Mouse (Mus musculus) subcutaneous adipose tissue, adult 2 months (tissue): ENCODE data around the gene Scgb3a1. TPM values are rescaled to one million over a fixed set of nuclear protein-coding genes. Genes with fewer than 3 reads are reported as not detected.

ENCODE experiments used
- polyA plus RNA-seq: library from polyadenylated mRNA; depleted of rRNA; stranded (reverse); fragments of >200 nt; gene quantifications from 2 replicates; pipeline ENCODE4 v1.2.3, GENCODE M21; 2012; ENCODE audit warnings: low replicate concordance; rRNA removed

Scgb3a1 gene
- 1.1 and 2.2 TPM in 2 replicates for polyA plus RNA-seq

DNA sequence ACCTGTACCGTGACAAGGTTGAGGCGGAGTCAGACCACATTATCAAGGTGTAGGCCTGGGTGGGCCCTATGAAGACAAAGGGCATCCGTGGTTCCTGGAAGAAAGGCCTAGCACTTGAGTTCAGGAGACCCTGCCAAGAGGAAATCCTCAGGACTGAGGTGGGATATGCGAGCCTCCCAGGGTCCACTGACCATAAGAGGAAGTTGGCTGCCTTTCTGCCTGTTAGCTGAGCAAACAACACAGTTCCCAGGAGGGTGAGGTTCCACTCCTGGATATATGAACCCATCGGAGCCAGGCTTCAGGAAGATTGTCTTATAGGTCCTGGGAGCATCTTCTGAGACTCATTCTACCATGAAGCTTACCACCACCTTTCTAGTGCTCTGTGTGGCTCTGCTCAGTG lies at the start of gene Scgb3a1:
Gene Scgb3a1 (plus strand): TSS at position 301 of the 400 bp plus-strand sequence.

DNA sequence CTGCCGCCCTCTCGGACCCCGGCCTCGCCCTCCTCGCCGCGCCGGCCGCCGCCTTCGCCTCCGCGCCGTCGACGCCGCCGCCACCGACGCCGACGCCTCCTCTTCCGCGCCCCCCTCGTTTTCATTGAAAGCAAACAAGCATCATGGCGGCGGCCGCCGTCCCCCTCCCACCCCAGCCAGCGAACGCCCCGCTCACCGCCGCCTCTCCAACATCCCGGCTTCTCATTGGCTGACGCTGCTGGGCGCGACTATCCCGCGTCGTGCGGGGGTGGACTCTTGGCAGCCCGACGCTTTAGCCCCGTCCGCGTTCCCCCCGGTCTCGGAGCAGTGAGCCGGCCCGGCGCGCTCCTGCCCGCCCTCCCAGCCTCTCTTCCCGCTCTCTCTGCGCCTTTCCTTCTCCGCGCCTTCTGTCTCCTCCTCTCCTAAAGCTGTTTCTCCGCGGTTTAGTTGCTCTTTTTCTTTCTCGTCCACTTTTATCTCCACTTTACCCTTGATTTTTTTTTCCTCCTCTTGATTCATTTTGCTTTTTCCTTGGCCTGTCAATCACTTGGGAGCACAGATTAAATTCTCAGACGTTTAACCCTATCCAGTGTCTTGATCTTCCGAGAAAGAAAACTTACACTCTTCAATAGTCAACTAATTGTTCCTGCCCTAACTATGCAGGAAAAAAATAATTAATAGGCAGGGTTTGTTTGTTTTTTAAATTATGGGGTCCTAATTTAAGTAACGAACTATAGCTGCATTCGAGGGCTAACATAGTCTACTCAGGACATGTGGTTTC lies 49.3 kb downstream of the Scgb3a1 start, which contains the start of gene Cnot6:
Gene Cnot6 (minus strand): TSS at position 169 of the 781 bp plus-strand sequence.

Other genes starting within 250 kb of the Scgb3a1 start
- gene Olfr1389, start 240.5 kb upstream of the Scgb3a1 start, polyA plus RNA-seq, result not detected in 2 replicates
- 0.50 and 2.1 TPM in 2 replicates for gene Olfr1388, start 227.0 kb upstream of the Scgb3a1 start, polyA plus RNA-seq
- not detected in 2 replicates for gene Olfr1387, start 208.3 kb upstream of the Scgb3a1 start, polyA plus RNA-seq
- gene Olfr1386, start 198.6 kb upstream of the Scgb3a1 start, polyA plus RNA-seq, result not detected in 2 replicates
- not detected in 2 replicates for gene Olfr1385, start 174.5 kb upstream of the Scgb3a1 start, polyA plus RNA-seq
- gene Olfr1384, start 156.9 kb upstream of the Scgb3a1 start, polyA plus RNA-seq, result not detected in 2 replicates
- not detected in 2 replicates for gene Olfr1383, start 144.0 kb upstream of the Scgb3a1 start, polyA plus RNA-seq
- gene Olfr1382, start 135.4 kb upstream of the Scgb3a1 start, polyA plus RNA-seq, result not detected in 2 replicates
- not detected in 2 replicates for gene Olfr1381, start 120.2 kb upstream of the Scgb3a1 start, polyA plus RNA-seq
- gene Olfr1380, start 106.7 kb upstream of the Scgb3a1 start, polyA plus RNA-seq, result not detected in 2 replicates
- gene Flt4, start 54.3 kb upstream of the Scgb3a1 start, polyA plus RNA-seq, result 10.8 and 19.1 TPM in 2 replicates
- gene Cnot6, start 49.1 kb downstream of the Scgb3a1 start, polyA plus RNA-seq, result 8.4 and 17.1 TPM in 2 replicates
- 19.5 and 35.7 TPM in 2 replicates for gene Gfpt2, start 130.6 kb downstream of the Scgb3a1 start, polyA plus RNA-seq
- 21.8 and 27.5 TPM in 2 replicates for gene Mapk9, start 183.1 kb downstream of the Scgb3a1 start, polyA plus RNA-seq
- gene Rasgef1c, start 238.2 kb downstream of the Scgb3a1 start, polyA plus RNA-seq, result 0.21 and 0.40 TPM in 2 replicates